Comparison of ENCODE assay signal across 8 mouse cellular contexts in the genomic region with DNA sequence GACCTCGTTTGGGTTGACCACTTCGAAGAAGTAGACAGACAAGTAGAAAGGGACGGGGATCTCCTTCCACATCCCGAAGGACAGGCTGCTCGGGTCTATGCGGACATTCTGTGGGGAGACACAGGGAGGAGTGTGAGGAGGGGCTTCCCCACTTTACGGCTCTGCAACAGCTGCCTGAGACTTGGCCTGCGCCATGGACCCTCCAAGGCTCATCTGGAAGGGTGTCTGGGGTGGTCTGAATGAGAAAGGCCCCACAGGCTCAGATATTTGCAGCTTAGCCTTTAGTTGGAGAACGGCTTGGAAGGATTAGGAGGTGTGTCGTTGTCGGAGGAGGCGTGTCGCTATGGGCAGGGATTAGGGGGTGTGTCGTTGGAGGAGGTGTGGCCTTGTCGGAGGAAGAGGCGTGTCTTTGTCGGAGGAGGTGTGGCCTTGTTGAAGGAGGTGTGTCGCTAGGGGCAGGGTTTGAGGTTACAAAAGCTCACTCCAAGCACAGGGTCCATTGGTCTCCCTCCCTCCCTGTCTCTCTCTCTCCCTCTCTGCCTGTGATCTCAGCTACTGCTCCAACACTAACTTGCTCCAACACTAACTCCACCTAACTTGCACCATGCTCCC. TPM values are rescaled to one million over a fixed set of nuclear protein-coding genes. Genes with fewer than 3 reads are reported as not detected.
DNase-seq lines count a peak whose midpoint lies in the region; ATAC-seq and TF ChIP-seq lines count a peak whose summit lies in the region.

No protein-coding gene starts in this region.

- TF ChIP-seq CTCF in midbrain, postnatal 0 days (IDR thresholded peaks at IDR 0.05), result no peak

- no peak overlapping the region for H3K9ac ChIP-seq in hindbrain, embryonic 11.5 days (ENCODE audit: low read depth, low read length)
- H3K9ac ChIP-seq in limb, embryonic 12.5 days (replicated peaks), result no peak overlapping the region
- H3K9ac ChIP-seq in midbrain, postnatal 0 days (replicated peaks; ENCODE audit: low read length, poor library complexity, severe bottlenecking), result no peak overlapping the region

- no peaks in the 10 kb centered on the region for H3K4me1 ChIP-seq in hindbrain, embryonic 11.5 days (replicated peaks; ENCODE audit: control insufficient read depth, insufficient read depth, low read length)
- peaks cover 11% of the 10 kb centered on the region; the same call in 1 of the 2 replicates for H3K4me1 ChIP-seq in limb, embryonic 12.5 days (replicated peaks)
- no peaks in the 10 kb centered on the region for H3K4me1 ChIP-seq in midbrain, postnatal 0 days (ENCODE audit: insufficient read depth, low read length)

- H3K27ac ChIP-seq in hindbrain, embryonic 11.5 days (ENCODE audit: low read depth, low read length), result no peak overlapping the region
- H3K27ac ChIP-seq in limb, embryonic 12.5 days, result no peak overlapping the region
- no peak overlapping the region for H3K27ac ChIP-seq in midbrain, postnatal 0 days (ENCODE audit: low read depth, low read length)

- peak; percentile 68 for ATAC-seq in hindbrain, embryonic 11.5 days (ENCODE audit: low FRiP score)
- peak; percentile 72 for ATAC-seq in limb, embryonic 12.5 days (ENCODE audit: insufficient number of reproducible peaks, insufficient read depth, low FRiP score, low TSS enrichment, low read depth)
- peak; percentile 49; the same call in 1 of the 2 replicates for ATAC-seq in midbrain, postnatal 0 days (ENCODE audit: low FRiP score)

- H3K27me3 ChIP-seq in hindbrain, embryonic 11.5 days (ENCODE audit: control insufficient read depth, insufficient read depth, low read length), result no peaks in the 10 kb centered on the region
- no peaks in the 10 kb centered on the region for H3K27me3 ChIP-seq in limb, embryonic 12.5 days
- H3K27me3 ChIP-seq in midbrain, postnatal 0 days (ENCODE audit: insufficient read depth, low read length), result no peaks in the 10 kb centered on the region

- no peak overlapping the region for H3K4me3 ChIP-seq in hindbrain, embryonic 11.5 days (ENCODE audit: low read depth, low read length)
- no peak overlapping the region for H3K4me3 ChIP-seq in limb, embryonic 12.5 days (replicated peaks)
- H3K4me3 ChIP-seq in midbrain, postnatal 0 days (ENCODE audit: low read depth, low read length), result no peak overlapping the region

- H3K36me3 ChIP-seq in hindbrain, embryonic 11.5 days (ENCODE audit: control insufficient read depth, insufficient read depth, low read length), result no peaks in the 10 kb centered on the region
- peaks cover 24% of the 10 kb centered on the region for H3K36me3 ChIP-seq in limb, embryonic 12.5 days
- H3K36me3 ChIP-seq in midbrain, postnatal 0 days (ENCODE audit: insufficient read depth, low read length), result peaks cover 10% of the 10 kb centered on the region; the same call in 1 of the 2 replicates

- DNase-seq in urinary bladder, postnatal 14 days (ENCODE audit: low spot score), result peak; percentile 35
- DNase-seq in urinary bladder, postnatal 36 days (ENCODE audit: low spot score in 2 of 2), result no peak
- DNase-seq in hindbrain, embryonic 11.5 days (ENCODE audit: low spot score), result peak; percentile 71
- DNase-seq in midbrain, postnatal 0 days (ENCODE audit: low spot score), result peak; percentile 50
- DNase-seq in spleen, postnatal 14 days (ENCODE audit: low spot score in 2 of 2), result no peak
- no peak for DNase-seq in frontal cortex, postnatal 14 days (ENCODE audit: low spot score in 2 of 2)
- no peak for DNase-seq in thymus, postnatal 0 days (ENCODE audit: low spot score)

- 24% methylated on average over 18 of the region's 18 CpGs for WGBS in hindbrain, embryonic 11.5 days
- 21% methylated on average over 18 of the region's 18 CpGs for WGBS in limb, embryonic 12.5 days
- WGBS in midbrain, postnatal 0 days, result 17% methylated on average over 18 of the region's 18 CpGs

- no peaks in the 10 kb centered on the region for H3K9me3 ChIP-seq in hindbrain, embryonic 11.5 days (ENCODE audit: control insufficient read depth, low read length)
- no peaks in the 10 kb centered on the region for H3K9me3 ChIP-seq in limb, embryonic 12.5 days
- H3K9me3 ChIP-seq in midbrain, postnatal 0 days (ENCODE audit: low read length), result no peaks in the 10 kb centered on the region

- H3K4me2 ChIP-seq in hindbrain, embryonic 11.5 days (replicated peaks; ENCODE audit: low read depth, low read length), result 0 out of 2 replicates have a peak overlapping the region, but pooled peaks have one; percentile 8
- H3K4me2 ChIP-seq in limb, embryonic 12.5 days, result peak overlapping the region; percentile 23
- H3K4me2 ChIP-seq in midbrain, postnatal 0 days (ENCODE audit: low read depth, low read length, poor library complexity, severe bottlenecking), result peak overlapping the region; percentile 18

RNA-seq across cellular contexts. Expression of gene Scarb1, which starts 36.5 kb away (rescaled TPM):
- 20.4 and 22.6 TPM in 2 replicates for polyA plus RNA-seq in hindbrain, embryonic 11.5 days (2014; fragmentation: Nextera tagmentation; extraction: Ambion mirVana)
- 36.0 and 36.5 TPM in 2 replicates for polyA plus RNA-seq in limb, embryonic 12.5 days (2016; fragmentation: Nextera tagmentation; extraction: Ambion mirVana)
- 60.2 and 74.0 TPM in 2 replicates for total RNA-seq in midbrain, postnatal 0 days (2014; rRNA removed)
- 57.7 and 57.9 TPM in 2 replicates for polyA plus RNA-seq in midbrain, postnatal 0 days (2015; fragmentation: Nextera tagmentation; extraction: Ambion mirVana)
- 36.7 and 37.9 TPM in 2 replicates for polyA plus RNA-seq in thymus, postnatal 0 days (2015; fragmentation: Nextera tagmentation; extraction: Ambion mirVana)

Comparison
In these comparisons a context has a peak if more than half of its experiments do, and no peak if none do; other contexts are left out.
1. DNase-seq: peak in urinary bladder, postnatal 14 days (single experiment), hindbrain, embryonic 11.5 days (single experiment) and midbrain, postnatal 0 days (single experiment); none in urinary bladder, postnatal 36 days (0 of 2), spleen, postnatal 14 days (0 of 2), frontal cortex, postnatal 14 days (0 of 2) and thymus, postnatal 0 days (single experiment).
2. Peak in every context shown above with its lines, with median percentiles within 50 percentile points of each other: ATAC-seq and H3K4me2 ChIP-seq.